Mouse (Mus musculus) midbrain, postnatal 0 days (tissue): ENCODE measurements at regions not wholly inside any gene's neighbourhood (a gene's known extent, or its start where the extent isn't known, plus 50 kb on each side); places are given as distances from the start of the nearest gene placed in this dataset.

Source experiments
- ATAC-seq: fragments of 200-750 bp; cut with Nextera tagmentation; 2 replicates; pipeline ENCODE4 v1.8.0; 2017; ENCODE audit warnings: moderate number of reproducible peaks, mild to moderate bottlenecking, moderate TSS enrichment, moderate library complexity; ENCODE audit not compliant: low FRiP score
- DNase-seq: peaks from one replicate; pipeline ENCODE4 v3.0.0-alpha.2; 2015; ENCODE audit warnings: low spot score
- H3K27ac ChIP-seq: fragments of 300-500 bp; sonication (generic); 2 replicates; pipeline ENCODE4 v1.5.1; 2014; ENCODE audit warnings: low read depth, mild to moderate bottlenecking, low read length, mixed read lengths
- H3K27me3 ChIP-seq: fragments of 300-500 bp; sonication (generic); 2 replicates; pipeline ENCODE4 v1.6.1; 2014; ENCODE audit warnings: low read length, control low read depth, mixed read lengths; ENCODE audit not compliant: insufficient read depth
- H3K36me3 ChIP-seq: fragments of 300-500 bp; sonication (generic); 2 replicates; pipeline ENCODE4 v1.6.1; 2014; ENCODE audit warnings: low read length, control low read depth, mixed read lengths; ENCODE audit not compliant: insufficient read depth
- H3K4me1 ChIP-seq: fragments of 300-500 bp; sonication (generic); 2 replicates; pipeline ENCODE4 v1.6.1; 2014; ENCODE audit warnings: mild to moderate bottlenecking, control low read depth, antibody characterized with exemption, low read length, mixed read lengths; ENCODE audit not compliant: insufficient read depth
- H3K4me2 ChIP-seq: fragments of 300-500 bp; sonication (generic); 2 replicates; pipeline ENCODE4 v1.6.1; 2014; ENCODE audit warnings: low read depth, mild to moderate bottlenecking, low read length, mixed read lengths; ENCODE audit not compliant: poor library complexity, severe bottlenecking
- H3K4me3 ChIP-seq: fragments of 300-500 bp; sonication (generic); 2 replicates; pipeline ENCODE4 v1.5.1; 2014; ENCODE audit warnings: low read depth, mild to moderate bottlenecking, low read length, moderate library complexity
- H3K9ac ChIP-seq: fragments of 300-500 bp; sonication (generic); replicated peaks from 2 replicates; pipeline ENCODE4 v1.6.1; 2014; ENCODE audit warnings: mild to moderate bottlenecking, low read length, moderate library complexity, mixed read lengths; ENCODE audit not compliant: poor library complexity, severe bottlenecking
- H3K9me3 ChIP-seq: fragments of 300-500 bp; sonication (generic); 2 replicates; pipeline ENCODE4 v1.6.1; 2016; ENCODE audit warnings: low read length, control low read depth
- CTCF ChIP-seq: IDR thresholded peaks from 2 replicates; pipeline ENCODE4 v1.5.1; 2016; ENCODE audit warnings: antibody characterized with exemption, mild to moderate bottlenecking
- WGBS: fragments of 180-500 bp; shearing (Covaris S2); extraction: QIAGEN DNeasy Blood & Tissue Kit; methylation state at CpG from one replicate; pipeline ENCODE4 v1.1.7; 2014; 5-methylcytosine and 5-hydroxymethylcytosine counted together

DNA sequence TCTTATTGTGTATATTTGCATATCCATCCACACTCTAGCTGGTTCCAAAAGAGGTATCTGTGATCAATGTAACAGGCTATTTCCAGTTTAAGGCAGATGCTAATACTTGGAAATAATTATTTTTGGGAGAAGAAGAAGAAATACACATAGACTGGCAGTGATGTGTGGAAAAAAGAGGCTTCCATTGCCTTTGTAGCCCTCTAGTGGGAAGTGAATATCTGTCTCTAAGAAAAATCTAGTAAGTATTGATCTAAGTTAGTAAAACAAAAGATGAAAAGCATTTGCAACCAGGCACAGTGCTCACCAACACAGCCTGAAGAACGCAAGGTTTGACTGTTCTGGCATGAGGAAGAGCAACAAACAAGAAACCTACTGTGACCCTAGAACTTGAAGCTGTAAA, 488.9 kb upstream of the Crim1 start:
- DNase-seq (peak; percentile 5), ATAC-seq (no peak)
- H3K9me3 ChIP-seq, result no peaks in the 10 kb centered on the region
- H3K36me3 ChIP-seq, result no peaks in the 10 kb centered on the region
- no peak overlapping the region for H3K9ac ChIP-seq
- H3K4me3 ChIP-seq, result no peak overlapping the region
- no peaks in the 10 kb centered on the region for H3K27me3 ChIP-seq
- TF ChIP-seq CTCF, result peak; percentile 52
- WGBS, result 30% methylated on average over 1 of the region's 1 CpGs
- H3K4me1 ChIP-seq, result no peaks in the 10 kb centered on the region
- H3K27ac ChIP-seq, result no peak overlapping the region
- H3K4me2 ChIP-seq, result no peak overlapping the region

DNA sequence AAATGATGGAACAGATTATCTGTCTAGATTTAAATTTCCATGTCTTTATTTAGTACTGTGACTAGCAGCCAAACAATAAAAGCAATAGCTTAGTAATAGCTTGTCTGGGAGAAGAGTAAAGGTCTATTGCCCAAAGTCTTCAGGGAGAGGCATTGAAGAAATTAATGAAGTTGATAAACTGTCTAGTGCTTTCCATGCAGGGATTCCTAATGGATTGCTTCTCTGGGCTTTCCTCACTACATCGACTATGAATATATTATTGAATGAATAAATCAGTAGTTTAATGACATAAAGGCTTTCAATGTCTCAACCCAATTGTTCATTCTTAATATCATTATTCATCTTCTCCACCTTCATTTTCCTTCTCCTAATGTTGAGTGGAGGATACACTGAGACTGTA, 487.9 kb upstream of the Crim1 start:
- TF ChIP-seq CTCF, result no peak
- no peak for DNase-seq

DNA sequence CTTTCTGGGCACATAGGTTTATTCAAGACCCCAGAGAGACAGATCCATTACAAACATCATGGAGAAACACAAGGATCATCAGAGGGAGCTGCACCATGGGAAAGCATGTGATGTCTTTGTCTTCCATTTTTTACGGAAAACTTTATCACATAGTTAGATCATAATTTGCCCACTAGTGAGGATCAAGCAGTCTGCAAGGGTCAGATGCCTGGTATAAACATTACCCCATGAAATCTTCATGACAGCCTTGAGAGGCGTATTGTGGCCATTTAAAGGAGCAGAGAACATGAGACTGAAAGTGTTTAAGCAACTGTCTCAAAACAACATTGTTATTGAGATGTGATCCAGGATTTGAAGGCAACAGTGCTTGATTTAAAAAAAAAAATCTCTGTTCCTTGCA, 481.6 kb upstream of the Crim1 start:
- Histone ChIP-seq H3K4me3 (no peak overlapping the region), H3K9me3 (no peaks in the 10 kb centered on the region), H3K4me2 (no peak overlapping the region), H3K27me3 (no peaks in the 10 kb centered on the region), H3K27ac (no peak overlapping the region), H3K36me3 (no peaks in the 10 kb centered on the region), H3K4me1 (no peaks in the 10 kb centered on the region), H3K9ac (no peak overlapping the region)
- TF ChIP-seq CTCF, result no peak
- ATAC-seq (no peak), DNase-seq (no peak)
- WGBS, result 44% methylated on average over 2 of the region's 2 CpGs

More for the DNA sequence above, 487.9 kb upstream of the Crim1 start:
- ATAC-seq, result no peak
- H3K9me3 ChIP-seq, result no peaks in the 10 kb centered on the region
- no peaks in the 10 kb centered on the region for H3K36me3 ChIP-seq
- no peak overlapping the region for H3K27ac ChIP-seq
- WGBS, result 69% methylated on average over 1 of the region's 1 CpGs
- H3K4me1 ChIP-seq, result no peaks in the 10 kb centered on the region
- H3K4me3 ChIP-seq, result no peak overlapping the region
- no peak overlapping the region for H3K9ac ChIP-seq
- H3K27me3 ChIP-seq, result no peaks in the 10 kb centered on the region
- H3K4me2 ChIP-seq, result no peak overlapping the region

GRCm38 (mm10) chr17:77734413-77735024, 465.5 kb upstream of the Crim1 start:
- Histone ChIP-seq H3K9me3 (no peaks in the 10 kb centered on the region), H3K27ac (no peak overlapping the region), H3K9ac (no peak overlapping the region), H3K36me3 (no peaks in the 10 kb centered on the region), H3K4me3 (no peak overlapping the region), H3K4me2 (no peak overlapping the region), H3K27me3 (no peaks in the 10 kb centered on the region), H3K4me1 (no peaks in the 10 kb centered on the region)
- DNase-seq, result no peak
- ATAC-seq, result no peak
- WGBS, result 87% methylated on average over 3 of the region's 3 CpGs
- TF ChIP-seq CTCF, result no peak
